Mouse (Mus musculus) heart, adult 2 months (tissue): ENCODE measurements at regions not wholly inside any gene's neighbourhood (a gene's known extent, or its start where the extent isn't known, plus 50 kb on each side); places are given as distances from the start of the nearest gene placed in this dataset.

Experiments used
- CTCF ChIP-seq: fragments of 200-600 bp; IDR thresholded peaks from 2 replicates; pipeline ENCODE4 v1.8.1; 2022; ENCODE audit warnings: antibody characterized with exemption, mild to moderate bottlenecking, moderate library complexity
- EP300 ChIP-seq: fragments of 200-500 bp; IDR thresholded peaks from 2 replicates; pipeline ENCODE4 v1.6.1; 2011; ENCODE audit warnings: low read depth, low read length, control low read depth; ENCODE audit not compliant: insufficient read depth
- POLR2A ChIP-seq: fragments of 200-500 bp; IDR thresholded peaks from 2 replicates; pipeline ENCODE4 v1.6.1; 2011; ENCODE audit warnings: mild to moderate bottlenecking, low read depth, low read length, control low read depth; ENCODE audit not compliant: insufficient read depth

DNA sequence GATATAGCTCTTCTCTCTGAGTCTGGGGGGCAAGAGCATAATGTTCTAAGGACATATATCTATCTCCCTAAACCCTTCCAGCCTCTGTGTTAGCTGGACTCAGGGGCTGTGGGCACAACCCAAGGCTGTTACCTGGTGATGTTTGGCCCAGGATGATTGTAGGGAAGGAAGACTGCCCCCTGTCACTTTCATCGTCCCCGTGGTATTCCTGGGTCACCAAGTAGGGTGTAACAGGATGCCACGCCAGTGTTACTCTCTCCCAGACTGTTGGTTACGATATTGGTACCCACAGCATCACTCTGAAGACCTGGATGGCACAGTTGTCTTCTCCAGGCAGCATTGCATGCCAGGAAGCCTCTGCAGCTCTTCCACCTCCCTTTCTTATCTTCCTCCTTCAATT, 185.3 kb downstream of the Gm906 start:
- no peak for TF ChIP-seq EP300
- TF ChIP-seq CTCF, result no peak
- TF ChIP-seq POLR2A, result no peak
